Mouse (Mus musculus): ENCODE results near the gene Phlda1. TPM values are rescaled to one million over a fixed set of nuclear protein-coding genes. Genes with fewer than 3 reads are reported as not detected.

The Phlda1 gene
- total RNA-seq, 4 experiments from 2014 or later, result 18.7 to 22.0 (median 20.2) TPM

- DNase-seq (ENCODE audit: low spot score in 2 of 2), result no peak
Observed at GRCm38 (mm10) chr10:111504606-111505005, 1.5 kb upstream of the Phlda1 start.

DNA sequence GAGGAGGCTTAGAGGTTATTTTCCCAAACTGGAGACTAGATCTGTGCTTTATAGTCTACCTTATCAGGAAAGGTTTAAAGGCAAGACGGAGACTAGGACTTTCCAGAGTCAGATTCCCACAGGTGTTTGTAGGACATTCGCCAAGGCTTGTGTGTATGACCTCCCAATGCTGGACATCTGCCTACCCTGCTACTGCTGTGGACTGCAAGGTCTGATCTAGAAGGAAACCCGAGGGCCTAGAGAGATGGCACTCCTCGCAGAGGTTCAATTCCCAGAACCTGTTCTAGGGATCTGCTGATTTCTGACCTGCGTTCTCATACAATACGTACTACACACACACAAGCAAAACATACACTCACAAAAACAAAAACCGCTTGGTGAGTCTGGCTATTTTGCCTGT, 680 bp upstream of the Phlda1 start:
- peak in 1 of 2 experiments; percentile 11 for DNase-seq (ENCODE audit: low spot score in 2 of 2)

DNA sequence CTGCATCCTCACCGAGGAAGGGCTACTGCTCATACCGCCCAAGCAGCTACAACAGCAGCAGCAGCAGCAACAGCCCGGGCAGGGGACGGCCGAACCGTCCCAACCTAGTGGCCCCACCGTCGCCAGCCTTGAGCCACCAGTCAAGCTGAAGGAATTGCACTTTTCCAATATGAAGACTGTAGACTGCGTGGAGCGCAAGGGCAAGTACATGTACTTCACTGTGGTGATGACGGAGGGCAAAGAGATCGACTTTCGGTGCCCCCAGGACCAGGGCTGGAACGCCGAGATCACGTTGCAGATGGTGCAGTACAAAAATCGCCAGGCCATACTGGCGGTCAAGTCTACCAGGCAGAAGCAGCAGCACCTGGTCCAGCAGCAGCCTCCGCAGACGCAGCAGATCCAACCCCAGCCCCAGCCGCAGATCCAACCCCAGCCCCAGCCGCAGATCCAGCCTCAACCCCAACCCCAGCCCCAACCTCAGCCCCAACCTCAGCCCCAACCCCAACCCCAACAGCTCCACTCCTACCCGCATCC, 907 bp downstream of the Phlda1 start:
- DNase-seq (ENCODE audit: low spot score in 2 of 2), result peak in 1 of 2 experiments; percentile 44

DNA sequence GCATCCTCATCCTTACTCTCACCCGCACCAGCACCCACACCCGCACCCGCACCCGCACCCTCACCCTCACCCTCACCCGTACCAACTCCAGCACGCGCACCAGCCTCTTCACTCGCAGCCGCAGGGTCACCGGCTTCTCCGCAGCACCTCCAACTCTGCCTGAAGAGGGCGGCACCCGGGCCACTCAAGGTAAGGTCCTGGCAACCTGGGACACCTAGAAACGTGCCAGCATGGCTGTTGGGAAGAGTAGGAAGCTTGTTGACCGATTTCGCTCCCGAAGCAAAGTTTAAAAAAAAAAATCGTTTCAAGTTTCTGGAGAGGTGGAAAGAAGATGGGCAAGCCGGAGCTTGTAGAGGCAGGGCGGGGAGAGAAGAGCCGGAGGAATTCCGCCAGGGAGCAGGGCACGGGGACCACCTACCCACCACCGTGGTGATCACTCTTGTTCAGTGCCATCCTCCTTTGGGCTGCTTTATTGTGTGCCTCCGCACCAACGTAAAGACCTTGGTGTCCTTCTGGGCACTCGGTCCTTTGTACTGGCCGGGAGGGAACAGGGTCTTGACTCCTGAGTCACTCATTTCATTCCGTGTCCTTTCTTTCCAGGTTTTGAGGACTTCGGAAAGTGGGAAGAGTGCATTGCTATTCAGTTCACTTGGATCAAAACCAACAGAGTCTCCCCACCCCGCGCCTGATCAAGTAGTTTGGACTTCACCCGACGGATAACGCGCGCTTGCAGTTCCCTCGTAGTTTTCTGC, 1.6 kb downstream of the Phlda1 start:
- DNase-seq (ENCODE audit: low spot score in 2 of 2), result peak; percentile 32 to 47

DNA sequence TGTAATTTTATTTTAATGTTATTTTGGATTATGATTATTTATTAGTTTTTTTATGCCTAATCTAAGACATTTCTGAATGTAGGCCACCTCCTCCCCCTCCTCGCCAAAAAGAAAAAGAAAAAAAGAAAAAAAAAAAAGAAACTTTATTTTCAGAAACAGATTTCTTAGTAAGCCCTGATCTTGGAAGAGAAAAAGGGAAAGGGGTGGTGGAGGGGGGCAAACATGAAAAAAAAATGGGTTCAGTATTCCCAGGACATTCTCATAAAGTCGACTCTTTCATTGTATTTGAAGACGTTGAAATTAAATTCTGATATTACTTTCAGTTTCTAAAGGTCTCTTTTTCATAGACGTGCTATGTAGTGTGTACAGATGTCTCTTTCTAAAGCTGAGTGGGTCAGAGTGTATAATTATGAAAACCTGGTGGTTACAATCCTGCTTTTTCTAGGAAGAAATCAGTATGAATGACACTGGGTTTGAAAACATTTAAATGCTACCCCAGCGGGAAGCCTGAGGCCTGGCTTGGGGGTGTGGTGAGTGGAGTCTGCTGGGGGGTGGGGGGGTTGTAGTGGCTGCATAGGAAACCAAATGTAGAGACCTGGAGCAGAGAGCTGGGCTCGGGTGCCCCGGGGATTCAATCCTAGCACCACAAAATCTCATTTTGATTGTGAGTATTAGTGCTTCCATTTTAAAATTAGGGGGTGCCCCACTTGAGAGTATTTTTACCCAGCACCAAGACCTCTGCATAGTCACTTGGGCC, 2.4 kb downstream of the Phlda1 start:
- no peak for DNase-seq (ENCODE audit: low spot score in 2 of 2)

GRCm38 (mm10) chr10:111509103-111509784, 3.2 kb downstream of the Phlda1 start:
- DNase-seq (ENCODE audit: low spot score in 2 of 2), result no peak

DNA sequence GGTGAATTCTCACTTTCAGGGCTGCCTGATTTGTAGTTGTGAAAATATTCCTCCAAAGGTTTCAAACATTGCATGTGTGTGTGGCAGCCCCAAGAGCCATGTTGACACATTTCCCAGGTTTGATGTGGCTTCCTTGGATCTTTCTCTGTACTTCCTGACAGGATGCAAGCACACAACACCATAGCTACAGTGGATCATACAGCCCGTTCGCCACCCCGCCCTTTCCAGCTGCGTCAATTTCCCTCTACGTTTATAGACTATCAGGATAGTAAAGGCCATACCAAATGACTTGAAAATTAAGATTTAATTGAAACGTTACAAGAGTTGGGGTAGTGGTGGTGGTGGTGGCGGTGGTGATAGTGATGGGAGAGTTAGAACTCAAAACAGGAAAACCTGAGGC, 3.9 kb downstream of the Phlda1 start:
- no peak for DNase-seq (ENCODE audit: low spot score in 2 of 2)

DNA sequence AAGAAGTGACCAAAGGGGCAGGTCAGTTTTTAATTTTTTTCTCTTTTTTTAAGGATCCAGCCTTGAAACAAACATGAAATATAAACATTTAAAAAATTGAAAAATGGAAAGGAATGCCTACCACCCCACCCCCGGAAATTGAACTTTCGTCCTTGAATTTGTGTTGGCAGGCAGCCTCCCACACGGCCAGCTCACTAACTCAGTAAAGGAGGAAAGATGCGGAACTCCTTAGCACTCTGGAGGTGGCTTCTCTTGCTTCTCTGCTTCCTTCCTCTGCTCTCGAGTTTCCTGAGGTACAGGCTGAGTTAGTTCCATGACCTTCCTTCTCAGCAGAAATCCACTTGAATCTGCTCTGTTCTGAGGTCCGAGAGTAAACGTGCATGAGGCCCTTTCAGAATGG, 4.7 kb downstream of the Phlda1 start:
- no peak for DNase-seq (ENCODE audit: low spot score in 2 of 2)

DNA sequence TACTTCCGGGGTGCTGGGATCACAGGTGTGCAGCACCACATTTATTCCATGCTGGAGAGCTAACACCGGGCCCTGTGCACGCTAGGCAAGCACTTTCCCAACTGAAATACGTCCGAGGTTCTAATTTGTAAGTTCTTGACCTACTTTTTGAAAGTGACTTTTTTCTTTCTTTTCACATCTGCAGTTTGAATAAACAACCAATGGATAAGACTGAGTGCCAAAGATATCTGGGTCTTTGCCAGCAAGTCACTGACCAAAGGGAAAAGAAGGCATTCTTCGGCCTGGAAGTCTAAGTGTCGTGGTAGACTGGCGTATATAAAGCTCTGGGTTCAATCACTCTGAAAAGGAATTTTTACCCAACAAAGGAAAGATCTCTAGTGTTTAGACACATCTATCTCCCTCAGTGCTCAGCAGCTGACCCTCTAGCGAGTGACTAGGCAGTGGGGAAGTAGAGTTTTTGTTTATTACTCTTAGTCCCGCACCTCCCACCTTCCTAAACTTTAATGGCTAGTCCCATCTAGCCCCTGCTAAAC, 6.0 kb downstream of the Phlda1 start:
- no peak for DNase-seq (ENCODE audit: low spot score in 2 of 2)

- DNase-seq (ENCODE audit: low spot score in 2 of 2), result no peak
Observed at GRCm38 (mm10) chr10:111514282-111514885, 8.3 kb downstream of the Phlda1 start.

DNA sequence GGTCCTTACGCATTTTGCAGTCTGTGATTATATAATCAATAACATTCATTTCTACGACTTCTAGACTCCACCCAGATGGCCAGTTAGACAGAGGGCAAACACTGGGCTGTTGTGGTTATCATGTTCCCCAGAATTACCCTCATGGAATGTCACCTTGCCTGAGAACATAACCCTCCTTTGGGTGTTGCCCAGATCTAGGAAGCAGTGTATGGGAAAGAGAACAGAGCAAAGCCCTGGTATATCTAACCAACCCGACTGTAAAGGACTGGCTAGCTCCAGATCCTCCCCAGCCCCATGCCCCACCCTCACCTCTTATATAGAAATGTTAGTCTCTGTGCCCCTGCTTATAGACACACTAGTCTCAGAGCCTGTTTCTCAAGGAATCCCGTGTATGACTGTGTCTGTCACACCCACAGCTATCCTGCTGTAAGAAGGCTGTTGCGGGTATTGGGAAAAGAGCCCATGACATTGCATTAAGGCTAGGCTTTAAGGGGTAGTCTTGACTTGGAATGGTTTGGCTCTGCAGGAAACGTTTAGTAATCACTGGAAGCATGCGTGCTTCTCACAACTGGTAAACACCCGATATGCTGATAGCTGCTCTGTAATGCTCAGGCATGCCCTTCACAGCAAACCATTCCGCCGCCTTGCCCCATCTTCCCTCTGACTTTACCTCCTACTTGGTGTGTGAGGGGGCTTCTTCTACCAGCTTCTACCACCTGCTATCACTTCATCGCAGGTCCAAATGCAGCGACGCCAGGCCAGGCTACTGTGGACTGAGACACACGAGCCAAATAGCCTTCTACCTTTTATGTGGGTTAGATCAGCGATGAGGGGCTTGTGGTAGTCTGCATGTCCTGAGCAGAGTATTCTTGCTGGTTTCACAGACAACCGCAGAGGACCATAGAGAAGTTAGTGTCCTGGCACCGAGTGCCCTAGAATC, 9.3 kb downstream of the Phlda1 start:
- DNase-seq (ENCODE audit: low spot score in 2 of 2), result no peak

GRCm38 (mm10) chr10:111516172-111516588, 10.1 kb downstream of the Phlda1 start:
- DNase-seq (ENCODE audit: low spot score in 2 of 2), result no peak

- no peak for DNase-seq (ENCODE audit: low spot score in 2 of 2)
Observed at GRCm38 (mm10) chr10:111516804-111517436, 10.8 kb downstream of the Phlda1 start.

DNA sequence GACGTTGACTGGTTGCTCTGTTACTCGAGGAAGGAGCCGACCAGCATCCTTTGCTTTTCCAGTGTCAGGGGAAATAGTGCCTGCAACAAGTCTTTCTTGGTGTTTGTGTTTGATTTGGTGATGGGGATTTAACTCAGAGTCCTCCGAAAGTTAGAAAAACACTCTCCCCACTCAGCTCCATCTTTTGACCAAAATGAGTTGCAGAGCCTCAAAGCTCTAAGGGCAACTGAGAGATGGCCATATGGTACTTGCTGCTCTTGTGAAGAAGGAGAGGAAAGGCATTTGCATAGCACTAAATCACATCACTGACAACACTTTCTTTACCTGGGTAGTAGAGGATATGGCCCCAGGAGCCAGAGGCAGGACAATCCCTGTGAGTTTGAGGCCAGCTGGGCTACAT, 12.3 kb downstream of the Phlda1 start:
- DNase-seq (ENCODE audit: low spot score in 2 of 2), result no peak

GRCm38 (mm10) chr10:111519620-111520370, 13.7 kb downstream of the Phlda1 start:
- no peak for DNase-seq (ENCODE audit: low spot score in 2 of 2)

DNA sequence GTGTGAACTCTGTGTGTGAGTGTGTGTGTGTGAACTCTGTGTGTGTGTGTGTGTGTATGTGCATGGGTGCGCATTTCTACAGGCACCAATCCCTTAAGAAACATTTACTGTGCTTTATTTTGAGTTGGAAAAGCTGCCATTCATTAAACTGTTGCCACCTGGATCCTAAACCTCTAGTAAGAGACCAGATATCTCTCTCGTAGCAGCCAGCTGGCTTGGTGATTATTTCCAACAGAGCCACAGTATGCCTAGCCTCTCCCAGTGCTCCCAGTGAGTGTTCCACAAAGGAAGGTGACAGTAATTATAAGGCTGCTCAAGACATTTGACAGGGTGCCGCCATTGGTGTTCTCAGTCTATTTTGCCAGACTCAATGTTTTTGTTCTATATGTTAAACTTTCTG, 14.5 kb downstream of the Phlda1 start:
- no peak for DNase-seq (ENCODE audit: low spot score in 2 of 2)

DNA sequence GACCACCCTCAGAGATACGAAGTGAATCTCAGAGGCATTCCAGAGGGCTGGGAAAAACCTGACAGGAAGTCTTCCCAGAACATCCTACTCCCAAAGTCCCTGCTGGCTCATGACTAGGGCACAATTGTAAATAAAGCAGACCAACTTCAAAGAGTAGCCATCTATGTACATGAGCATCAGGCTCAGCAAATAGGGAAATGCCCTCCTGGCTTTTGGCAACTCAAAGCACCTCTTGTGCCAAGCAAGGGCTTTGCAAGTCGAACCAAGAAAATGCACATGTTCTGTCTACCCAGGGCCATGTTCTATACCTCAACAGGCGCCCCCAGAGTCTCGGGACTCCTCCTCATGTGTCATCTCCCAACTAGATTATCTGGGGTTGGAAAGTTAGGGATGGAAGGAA, 15.6 kb downstream of the Phlda1 start:
- no peak for DNase-seq (ENCODE audit: low spot score in 2 of 2)

GRCm38 (mm10) chr10:111522230-111522629, 16.1 kb downstream of the Phlda1 start:
- no peak for DNase-seq (ENCODE audit: low spot score in 2 of 2)

GRCm38 (mm10) chr10:111523894-111524293, 17.8 kb downstream of the Phlda1 start:
- no peak for DNase-seq (ENCODE audit: low spot score in 2 of 2)

All from layer of hippocampus, adult 8-10 months (tissue).